Mouse (Mus musculus): ENCODE measurements around the gene Zfhx3.
A peak's percentile ranks its signal among the peaks of the same experiment; 100 is the strongest.

The Zfhx3 gene

GRCm38 (mm10) chr8:108706848-108707541, 764.6 kb downstream of the Zfhx3 start:
- no peak for DNase-seq

GRCm38 (mm10) chr8:108707576-108708281, 765.3 kb downstream of the Zfhx3 start:
- DNase-seq, result no peak

- DNase-seq, result no peak
Measured at GRCm38 (mm10) chr8:108708833-108709387, 766.5 kb downstream of the Zfhx3 start.

- no peak for DNase-seq
Measured at GRCm38 (mm10) chr8:108709441-108709840, 767.0 kb downstream of the Zfhx3 start.

GRCm38 (mm10) chr8:108709928-108710606, 767.6 kb downstream of the Zfhx3 start:
- no peak for DNase-seq

- DNase-seq, result no peak
Measured at GRCm38 (mm10) chr8:108710607-108711489, 768.4 kb downstream of the Zfhx3 start.

GRCm38 (mm10) chr8:108711490-108711793, 769.0 kb downstream of the Zfhx3 start:
- no peak for DNase-seq

GRCm38 (mm10) chr8:108712001-108712411, 769.6 kb downstream of the Zfhx3 start:
- no peak for DNase-seq

GRCm38 (mm10) chr8:108712607-108713006, 770.2 kb downstream of the Zfhx3 start:
- DNase-seq, result no peak

GRCm38 (mm10) chr8:108713346-108714142, 771.1 kb downstream of the Zfhx3 start:
- no peak for DNase-seq

- DNase-seq, result no peak
Measured at GRCm38 (mm10) chr8:108714143-108714635, 771.7 kb downstream of the Zfhx3 start.

GRCm38 (mm10) chr8:108714636-108715415, 772.4 kb downstream of the Zfhx3 start:
- DNase-seq, result peak; percentile 43

GRCm38 (mm10) chr8:108715416-108715948, 773.0 kb downstream of the Zfhx3 start:
- no peak for DNase-seq

- DNase-seq, result no peak
Measured at GRCm38 (mm10) chr8:108716291-108716811, 773.9 kb downstream of the Zfhx3 start.

- DNase-seq, result no peak
Measured at GRCm38 (mm10) chr8:108717545-108717944, 775.1 kb downstream of the Zfhx3 start.

GRCm38 (mm10) chr8:108718031-108718430, 775.6 kb downstream of the Zfhx3 start:
- DNase-seq, result no peak

- no peak for DNase-seq
Measured at GRCm38 (mm10) chr8:108720840-108721239, 778.4 kb downstream of the Zfhx3 start.

- no peak for DNase-seq
Measured at GRCm38 (mm10) chr8:108722671-108723513, 780.4 kb downstream of the Zfhx3 start.

- DNase-seq, result no peak
Measured at GRCm38 (mm10) chr8:108723636-108724035, 781.2 kb downstream of the Zfhx3 start.

Data from right cerebral cortex, postnatal 25 days (tissue).